Mouse (Mus musculus) megakaryocyte, embryonic 14.5 days (primary cell): Measurements from ENCODE around the gene Plagl2.

Source experiments
- FLI1 ChIP-seq: IDR thresholded peaks from 2 replicates; pipeline ENCODE4 v1.6.1; 2012; ENCODE audit warnings: low read length, inconsistent platforms, mixed read lengths
- GATA1 ChIP-seq: IDR thresholded peaks from 3 replicates; pipeline ENCODE4 v1.6.1; 2012; ENCODE audit warnings: mixed read lengths, low read length, inconsistent platforms, borderline replicate concordance

GRCm38 (mm10) chr2:153249751-153250150 is 8.5 kb upstream of the Plagl2 start:
- TF ChIP-seq GATA1: no peak
- TF ChIP-seq FLI1: no peak
